Mouse (Mus musculus) erythroblast, embryonic 14.5 days (primary cell): ENCODE measurements around the gene Iqcd.

Source experiments
- GATA1 ChIP-seq: IDR thresholded peaks from 2 replicates; pipeline ENCODE4 v1.6.1; 2012; ENCODE audit warnings: low read length, inconsistent platforms, mixed read lengths
- TAL1 ChIP-seq: IDR thresholded peaks from 3 replicates; pipeline ENCODE4 v1.6.1; 2012; ENCODE audit warnings: low read length, inconsistent platforms, mixed read lengths

DNA sequence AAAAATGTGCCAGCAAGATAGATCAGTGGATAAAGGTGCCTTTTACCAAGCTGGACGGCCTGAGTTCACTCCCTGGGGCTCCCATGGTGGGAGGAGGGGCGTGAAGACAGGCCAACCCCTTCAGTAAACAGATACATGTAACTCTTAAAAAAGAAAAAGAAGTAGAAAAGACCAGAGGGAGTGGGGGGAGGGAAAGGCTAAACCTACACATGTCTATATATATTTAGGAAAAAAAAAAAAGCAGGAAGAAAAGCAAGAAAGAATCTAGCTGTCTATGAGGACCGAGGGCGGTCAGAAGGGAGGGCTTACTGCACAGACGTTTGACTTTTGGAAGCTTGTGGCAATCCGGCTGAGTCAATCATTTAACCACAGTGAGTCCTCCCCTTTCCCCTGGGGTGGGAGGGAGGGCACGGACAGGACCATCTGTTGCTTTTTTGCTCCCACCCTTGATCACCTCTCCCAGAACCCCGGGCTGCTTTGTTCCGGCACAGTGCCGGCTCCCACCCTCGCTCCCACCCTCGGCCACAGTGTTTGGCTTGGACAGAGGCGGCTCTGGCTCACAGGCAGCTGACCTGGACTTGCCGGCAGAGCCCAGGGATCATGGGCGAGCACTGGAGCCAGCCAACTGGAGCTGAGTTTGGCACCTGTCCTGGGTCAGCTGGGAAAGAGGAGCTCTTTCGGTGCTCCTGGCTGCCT lies 28.1 kb upstream of the Iqcd start:
- no peak for TF ChIP-seq GATA1
- TF ChIP-seq TAL1, result no peak
